Mouse (Mus musculus) myocyte (in vitro differentiated cells): ENCODE measurements at regions not wholly inside any gene's neighbourhood (a gene's known extent, or its start where the extent isn't known, plus 50 kb on each side); places are given as distances from the start of the nearest gene placed in this dataset.

Experiments used
- H3K27me3 ChIP-seq: one replicate; pipeline ENCODE4 v1.6.1; 2011; ENCODE audit not compliant: control insufficient read depth, insufficient read depth, insufficient read length
- H3K36me3 ChIP-seq: one replicate; pipeline ENCODE4 v1.6.1; 2011; ENCODE audit not compliant: control insufficient read depth, insufficient read depth
- H3K4me2 ChIP-seq: one replicate; pipeline ENCODE4 v1.6.1; 2011; ENCODE audit warnings: low read depth, control low read depth
- H3K4me3 ChIP-seq: one replicate; pipeline ENCODE4 v1.5.1; 2011; ENCODE audit warnings: mild to moderate bottlenecking, control low read depth, moderate library complexity
- H3K79me2 ChIP-seq: one replicate; pipeline ENCODE4 v1.6.1; 2011; ENCODE audit not compliant: control insufficient read depth, insufficient read depth
- H3ac ChIP-seq: one replicate; pipeline ENCODE4 v1.6.1; 2011; ENCODE audit not compliant: control insufficient read depth, insufficient read length
- MYOG ChIP-seq, 3 experiments: IDR thresholded peaks; one replicate each; pipeline ENCODE4 v1.6.1; 2011; ENCODE audit warnings: control low read depth in 2 of 3, low read depth in 2 of 3, mild to moderate bottlenecking in 2 of 3; ENCODE audit not compliant: insufficient read length in 2 of 3, control insufficient read depth in 1 of 3, insufficient read depth in 1 of 3
- POLR2A ChIP-seq: IDR thresholded peaks from one replicate; pipeline ENCODE4 v1.6.1; 2011; ENCODE audit warnings: low read depth, mild to moderate bottlenecking, control low read depth, moderate library complexity; ENCODE audit not compliant: insufficient read length

- no peaks in the 10 kb centered on the region for H3K79me2 ChIP-seq
- no peak overlapping the region for H3K4me3 ChIP-seq
- no peaks in the 10 kb centered on the region for H3K27me3 ChIP-seq
- TF ChIP-seq MYOG (IDR thresholded peaks at IDR 0.05; ENCODE audit: control insufficient read depth in 1 of 3, insufficient read depth in 1 of 3, insufficient read length in 2 of 3, low read depth in 2 of 3) = no peak
- TF ChIP-seq POLR2A = no peak
- H3ac ChIP-seq = no peak overlapping the region
- no peaks in the 10 kb centered on the region for H3K36me3 ChIP-seq
- no peak overlapping the region for H3K4me2 ChIP-seq
Measured at GRCm38 (mm10) chr4:29200976-29201375, 388.0 kb downstream of the Epha7 start.
